ENCODE assay signal across 8 mouse cellular contexts in genomic region chr17:21566220-21566619, GRCm38 (mm10). TPM values are rescaled to one million over a fixed set of nuclear protein-coding genes. Genes with fewer than 3 reads are reported as not detected.
DNase-seq lines count a peak whose midpoint lies in the region; ATAC-seq lines count a peak whose summit lies in the region.

No protein-coding gene starts in this region.

- H3K9me3 ChIP-seq in forebrain, embryonic 11.5 days (ENCODE audit: control insufficient read depth, low read length), result no peaks in the 10 kb centered on the region
- H3K9me3 ChIP-seq in hindbrain, embryonic 12.5 days (replicated peaks), result no peaks in the 10 kb centered on the region

- peak overlapping the region; percentile 56 for H3K9ac ChIP-seq in forebrain, embryonic 11.5 days (ENCODE audit: low read length)
- peak overlapping the region; percentile 65; the same call in 1 of the 2 replicates for H3K9ac ChIP-seq in hindbrain, embryonic 12.5 days

- 0 out of 2 replicates have a peak, but pooled peaks cover 2% of the 10 kb centered on the region for H3K4me1 ChIP-seq in forebrain, embryonic 11.5 days (replicated peaks; ENCODE audit: control insufficient read depth, insufficient read depth, low read length)
- H3K4me1 ChIP-seq in hindbrain, embryonic 12.5 days, result peaks cover 9% of the 10 kb centered on the region

- peak; percentile 73 for DNase-seq in adrenal gland, adult 2 months
- no peak for DNase-seq in adrenal gland, postnatal 4 days (ENCODE audit: low spot score in 2 of 2)
- peak; percentile 66 for DNase-seq in c-Kit-positive CD71-negative TER-119-negative erythroid progenitor cells, embryonic 14.5 days (ENCODE audit: low read depth)
- no peak for DNase-seq in forebrain, embryonic 11.5 days (ENCODE audit: low spot score)
- DNase-seq in layer of hippocampus, postnatal 14 days (ENCODE audit: low spot score in 2 of 2), result peak; percentile 36 to 72
- DNase-seq in lung, postnatal 14 days, result peak; percentile 52
- peak; percentile 60 to 77 for DNase-seq in right cerebral cortex, postnatal 10 days (ENCODE audit: low spot score in 2 of 2)

- peak overlapping the region; percentile 52 for H3K4me2 ChIP-seq in forebrain, embryonic 11.5 days (ENCODE audit: low read depth, low read length, severe bottlenecking)
- H3K4me2 ChIP-seq in hindbrain, embryonic 12.5 days (replicated peaks), result peak overlapping the region; percentile 58

- no peaks in the 10 kb centered on the region for H3K27me3 ChIP-seq in forebrain, embryonic 11.5 days (ENCODE audit: control insufficient read depth, insufficient read depth, low read length)
- H3K27me3 ChIP-seq in hindbrain, embryonic 12.5 days, result no peaks in the 10 kb centered on the region

- no peaks in the 10 kb centered on the region for H3K36me3 ChIP-seq in forebrain, embryonic 11.5 days (ENCODE audit: control insufficient read depth, insufficient read depth, low read length)
- H3K36me3 ChIP-seq in hindbrain, embryonic 12.5 days, result no peaks in the 10 kb centered on the region

- H3K4me3 ChIP-seq in forebrain, embryonic 11.5 days (ENCODE audit: low read depth, low read length), result peak overlapping the region; percentile 40
- peak overlapping the region; percentile 51 for H3K4me3 ChIP-seq in hindbrain, embryonic 12.5 days

- H3K27ac ChIP-seq in forebrain, embryonic 11.5 days (ENCODE audit: low read depth, low read length), result peak overlapping the region; percentile 54; the same call in 1 of the 2 replicates
- peak overlapping the region; percentile 89 for H3K27ac ChIP-seq in hindbrain, embryonic 12.5 days

- 8% methylated on average over 5 of the region's 5 CpGs for WGBS in forebrain, embryonic 11.5 days
- 6% methylated on average over 5 of the region's 5 CpGs for WGBS in hindbrain, embryonic 12.5 days

- ATAC-seq in forebrain, embryonic 11.5 days (replicated peaks; ENCODE audit: low FRiP score), result peak; percentile 74
- peak; percentile 74 for ATAC-seq in hindbrain, embryonic 12.5 days (ENCODE audit: low FRiP score)

RNA-seq across cellular contexts. Expression of gene Zfp948, which starts 0.6 kb away (rescaled TPM):
- 10 to 100 TPM in 1 of 2 experiments, 1 to 10 TPM in 1; 5.7 to 14.8 TPM for total RNA-seq in adrenal gland, adult 2 months (2021)
- polyA plus RNA-seq in adrenal gland, adult 2 months (2012; rRNA removed), result 0.21 and 0.27 TPM in 2 replicates
- 10 to 100 TPM; 13.7 to 15.5 TPM for total RNA-seq in adrenal gland, postnatal 4 days (2021)
- polyA plus RNA-seq in forebrain, embryonic 11.5 days (2014; fragmentation: Nextera tagmentation; extraction: Ambion mirVana), result 16.3 and 18.6 TPM in 2 replicates
- 15.7 and 17.1 TPM in 2 replicates for polyA plus RNA-seq in hindbrain, embryonic 12.5 days (2016; fragmentation: Nextera tagmentation; extraction: Ambion mirVana)
- total RNA-seq in layer of hippocampus, postnatal 14 days (2021), result 10 to 100 TPM; 12.9 to 13.4 TPM

RNA-seq across cellular contexts. Expression of gene Zfp52, which starts 30.9 kb away (rescaled TPM):
- 10 to 100 TPM; 19.7 to 40.9 TPM for total RNA-seq in adrenal gland, adult 2 months (2021)
- polyA plus RNA-seq in adrenal gland, adult 2 months (2012; rRNA removed), result 0.17 and 0.26 TPM in 2 replicates
- total RNA-seq in adrenal gland, postnatal 4 days (2021), result 10 to 100 TPM; 28.1 to 30.6 TPM
- 1.2 and 1.3 TPM in 2 replicates for polyA plus RNA-seq in forebrain, embryonic 11.5 days (2014; fragmentation: Nextera tagmentation; extraction: Ambion mirVana)
- 2.7 and 3.3 TPM in 2 replicates for polyA plus RNA-seq in hindbrain, embryonic 12.5 days (2016; fragmentation: Nextera tagmentation; extraction: Ambion mirVana)
- 1 to 10 TPM; 6.9 to 7.2 TPM for total RNA-seq in layer of hippocampus, postnatal 14 days (2021)

Comparison
In these comparisons a context has a peak if more than half of its experiments do, and no peak if none do; other contexts are left out.
1. DNase-seq: peak in adrenal gland, adult 2 months (single experiment), c-Kit-positive CD71-negative TER-119-negative erythroid progenitor cells, embryonic 14.5 days (single experiment), layer of hippocampus, postnatal 14 days (2 of 2), lung, postnatal 14 days (single experiment) and right cerebral cortex, postnatal 10 days (2 of 2); none in adrenal gland, postnatal 4 days (0 of 2) and forebrain, embryonic 11.5 days (single experiment).